Mouse (Mus musculus) ES-Bruce4 (cell line): ENCODE measurements around the gene Ppm1l.

Experiments
- CTCF ChIP-seq: IDR thresholded peaks from one replicate; pipeline ENCODE4 v1.8.1; 2011; ENCODE audit warnings: low read depth, low read length
- EP300 ChIP-seq: IDR thresholded peaks from 2 replicates; pipeline ENCODE4 v1.6.1; 2011; ENCODE audit warnings: low read depth, low read length; ENCODE audit not compliant: insufficient read depth
- POLR2A ChIP-seq: IDR thresholded peaks from one replicate; pipeline ENCODE4 v1.8.1; 2011; ENCODE audit warnings: low read length; ENCODE audit not compliant: insufficient read depth

- TF ChIP-seq CTCF (no peak), POLR2A (no peak), EP300 (no peak)
Measured at GRCm38 (mm10) chr3:69428221-69428620, 111.6 kb downstream of the Ppm1l start.
